Mouse (Mus musculus): ENCODE results near the gene Aoc3.
"Not testable (repeated sequence)": the region's sequence is repeated elsewhere in the genome, so short reads cannot be mapped to it uniquely, and the experiment has no call there.

The Aoc3 gene

DNA sequence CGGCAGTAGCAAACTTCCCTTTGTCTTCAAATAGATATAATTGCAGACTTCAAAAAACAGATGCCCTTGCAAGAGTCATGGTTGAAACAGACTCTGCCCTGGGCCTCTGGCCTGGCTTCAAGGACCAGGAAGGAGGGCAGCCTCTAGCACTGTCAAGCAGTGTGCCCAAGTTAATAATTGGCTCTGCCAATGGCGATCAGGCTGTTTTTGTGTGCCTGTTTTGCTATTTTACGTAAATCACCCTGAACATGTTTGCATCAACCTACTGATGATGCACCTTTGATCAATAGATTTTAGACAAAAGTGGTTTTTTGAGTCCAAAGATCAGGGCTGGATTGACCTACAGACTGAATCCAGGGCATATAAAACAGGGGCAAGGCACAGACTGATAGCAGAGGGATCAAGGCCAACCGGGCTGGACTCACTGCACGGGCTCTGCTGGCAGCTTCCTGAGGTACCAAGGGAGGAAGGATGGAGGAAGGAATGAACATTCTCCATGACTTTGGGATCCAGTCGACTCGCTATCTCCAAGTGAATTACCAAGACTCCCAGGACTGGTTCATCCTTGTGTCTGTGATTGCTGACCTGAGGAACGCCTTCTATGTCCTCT, 37.0 kb downstream of the Aoc3 start, which contains the start of gene G6pc:
Gene G6pc, plus strand, starts transcription at position 236 of the 610 bp plus-strand sequence.
- in situ Hi-C loops (cut with MboI, MseI): no loop called here

DNA sequence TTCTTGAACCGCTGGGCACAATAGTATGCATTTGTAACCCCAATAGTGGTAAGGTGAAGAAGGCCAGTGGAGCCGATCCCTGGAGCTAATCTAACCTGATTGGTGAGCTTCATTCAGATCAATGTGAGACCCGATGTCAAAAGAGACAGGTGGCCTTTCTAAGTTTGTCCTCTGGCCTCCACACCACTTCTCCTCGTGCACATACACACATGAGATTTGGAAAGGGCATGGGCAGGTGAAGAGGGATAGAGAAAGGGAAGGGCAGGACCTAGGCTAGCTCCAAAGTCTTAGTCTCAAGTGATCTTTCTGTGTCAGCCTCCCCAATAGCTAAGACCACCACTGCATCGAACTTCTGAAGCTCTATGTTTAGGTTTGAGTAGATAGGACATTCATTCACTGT, 39.7 kb downstream of the Aoc3 start:
- in situ Hi-C loops (cut with MboI, MseI): no loop called here

DNA sequence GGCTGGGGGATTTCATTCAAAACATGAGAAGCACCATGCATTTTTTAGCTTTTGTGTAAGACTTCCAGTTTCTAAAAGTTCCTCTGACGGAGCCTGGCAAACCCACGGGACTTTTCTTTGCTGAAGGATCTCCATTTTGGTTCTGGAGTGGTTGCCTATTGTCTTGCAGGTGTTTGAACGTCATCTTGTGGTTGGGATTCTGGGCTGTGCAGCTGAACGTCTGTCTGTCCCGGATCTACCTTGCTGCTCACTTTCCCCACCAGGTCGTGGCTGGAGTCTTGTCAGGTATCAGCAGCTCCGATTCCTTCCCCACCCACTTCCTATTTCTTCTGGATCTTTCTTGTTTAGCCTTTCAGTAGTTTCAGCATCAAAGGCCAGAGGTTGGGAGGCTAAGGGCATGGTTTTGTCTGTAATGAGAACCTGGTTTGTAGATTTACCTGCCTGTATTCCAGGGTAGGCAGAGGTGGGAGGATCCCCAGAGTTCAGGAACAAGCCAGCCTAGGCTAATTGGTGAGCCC, 44.1 kb downstream of the Aoc3 start:
- in situ Hi-C loops (cut with MboI, MseI): no loop called here

GRCm38 (mm10) chr11:101378196-101378595, 47.8 kb downstream of the Aoc3 start:
- in situ Hi-C loops (cut with MboI, MseI): not testable (repeated sequence)

- in situ Hi-C loops (cut with MboI, MseI): no loop called here
Observed at GRCm38 (mm10) chr11:101378926-101379325, 48.5 kb downstream of the Aoc3 start.

DNA sequence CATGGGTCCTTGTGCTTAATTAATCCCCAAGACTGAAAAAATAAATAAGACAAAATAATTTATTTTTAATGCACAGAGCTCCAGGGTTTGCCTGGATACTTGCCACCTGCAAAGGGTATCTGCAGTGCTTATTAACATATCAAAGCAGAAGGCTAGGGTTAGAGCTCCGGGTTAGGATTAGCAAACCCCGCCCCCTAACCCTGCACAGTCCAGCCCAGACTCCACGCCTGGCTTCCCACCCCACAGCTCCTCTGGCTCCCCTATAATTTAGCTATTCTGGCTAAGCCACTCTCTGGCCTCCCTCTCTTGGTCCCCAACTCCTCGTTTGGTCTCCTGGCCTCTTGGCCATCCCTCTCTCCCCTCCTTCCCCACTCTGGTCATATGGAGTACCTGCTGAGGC, 51.4 kb downstream of the Aoc3 start:
- in situ Hi-C loops (cut with MboI, MseI): no loop called here
